Mouse (Mus musculus) neutrophil, adult 83 days (primary cell): ENCODE data around the gene Mier1. TPM values are rescaled to one million over a fixed set of nuclear protein-coding genes. Genes with fewer than 3 reads are reported as not detected.

Experiments used
- total RNA-seq, 2 experiments: library from RNA; stranded (reverse); gene quantifications; one replicate each; pipeline ENCODE4 v1.2.4; 2023

Mier1 gene
- 10 to 100 TPM; 70.9 to 74.3 TPM for total RNA-seq

DNA sequence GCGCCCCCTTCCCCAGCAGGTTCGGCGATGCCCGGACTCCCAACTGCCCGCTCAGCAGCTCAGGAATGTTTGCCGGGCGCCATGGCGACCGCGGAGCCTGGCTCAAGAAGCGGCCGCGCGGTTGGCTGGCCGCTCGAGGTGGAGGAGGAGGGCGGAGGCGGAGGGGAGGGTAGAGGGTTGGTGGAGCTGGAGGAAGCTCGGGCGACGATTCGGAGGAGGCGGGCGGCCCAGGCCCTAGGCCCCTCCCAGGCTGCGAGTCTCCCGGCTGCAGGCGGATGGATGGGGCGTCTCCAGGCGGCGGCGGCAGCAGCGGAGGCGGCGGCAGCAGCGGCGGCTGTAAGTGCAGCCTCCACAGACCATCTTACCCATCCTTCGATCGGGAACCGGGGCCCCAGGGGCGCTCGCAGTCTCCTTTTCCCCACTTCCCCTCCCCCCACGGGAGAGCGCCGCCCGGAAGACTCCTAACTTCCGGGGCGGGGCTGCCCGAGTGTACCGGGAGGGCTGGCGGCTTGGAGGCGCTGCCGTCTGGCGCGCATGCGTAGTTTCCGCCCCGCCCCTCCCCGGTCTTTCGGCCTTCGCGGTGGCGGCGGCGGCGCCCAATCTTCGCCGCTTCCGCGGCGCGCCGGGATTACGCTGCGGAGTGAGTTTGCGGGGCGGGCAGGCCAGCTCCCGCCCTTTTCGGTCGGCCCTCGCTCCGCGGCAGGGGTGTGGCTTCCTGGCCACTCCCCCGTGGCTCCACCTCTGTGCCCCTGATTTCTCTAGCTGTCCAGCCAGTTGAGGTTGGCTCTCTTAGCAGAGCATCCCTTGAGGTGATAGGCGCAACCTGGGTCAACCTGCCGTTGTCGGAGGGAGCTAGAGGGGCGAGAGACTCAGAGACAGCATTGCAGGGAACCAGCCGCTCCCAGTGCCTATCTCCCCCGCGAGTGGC, at the start of gene Mier1, which contains the start of gene Wdr78:
Mier1 (plus strand) TSS at position 207 of the 928 bp plus-strand sequence.
Wdr78 (minus strand) TSS at position 372 of the 928 bp plus-strand sequence.

Other genes with a start within 250 kb of the Mier1 start
- gene Tctex1d1, start 135.8 kb upstream of the Mier1 start, total RNA-seq = not detected
- gene Insl5, start 87.5 kb upstream of the Mier1 start, total RNA-seq = not detected
- gene Wdr78, start 165 bp downstream of the Mier1 start, total RNA-seq = 1 to 10 TPM; 3.8 TPM
- 1 to 10 TPM; 4.6 to 9.4 TPM for gene Slc35d1, start 100.8 kb downstream of the Mier1 start, total RNA-seq
- not detected for gene 4921539E11Rik, start 176.5 kb downstream of the Mier1 start, total RNA-seq
- gene Oma1, start 199.4 kb downstream of the Mier1 start, total RNA-seq = 10 to 100 TPM; 15.2 to 16.9 TPM